Mouse (Mus musculus): ENCODE measurements at regions not wholly inside any gene's neighbourhood (a gene's known extent, or its start where the extent isn't known, plus 50 kb on each side); places are given as distances from the start of the nearest gene placed in this dataset.
A peak's percentile ranks its signal among the peaks of the same experiment; 100 is the strongest.

- no peak for DNase-seq (ENCODE audit: low read depth, low spot score)
Observed at GRCm38 (mm10) chr12:32489415-32490139, 111.1 kb downstream of the Ccdc71l start.

GRCm38 (mm10) chr12:32504196-32504595 is 125.7 kb downstream of the Ccdc71l start:
- DNase-seq (ENCODE audit: low read depth, low spot score) = no peak

GRCm38 (mm10) chr12:32508671-32509070 is 130.2 kb downstream of the Ccdc71l start:
- DNase-seq (ENCODE audit: low read depth, low spot score) = no peak

- no peak for DNase-seq (ENCODE audit: low read depth, low spot score)
Observed at GRCm38 (mm10) chr12:32525586-32525985, 147.1 kb downstream of the Ccdc71l start.

- DNase-seq (ENCODE audit: low read depth, low spot score) = no peak
Observed at GRCm38 (mm10) chr12:32531216-32531615, 152.7 kb downstream of the Ccdc71l start.

- DNase-seq (ENCODE audit: low read depth, low spot score) = no peak
Observed at GRCm38 (mm10) chr12:32533641-32534040, 155.1 kb downstream of the Ccdc71l start.

GRCm38 (mm10) chr12:32545466-32545865 is 167.0 kb downstream of the Ccdc71l start:
- DNase-seq (ENCODE audit: low read depth, low spot score) = no peak

GRCm38 (mm10) chr12:32546356-32546755 is 167.9 kb downstream of the Ccdc71l start:
- DNase-seq (ENCODE audit: low read depth, low spot score) = no peak

GRCm38 (mm10) chr12:32553793-32554192 is 175.3 kb downstream of the Ccdc71l start:
- DNase-seq (ENCODE audit: low read depth, low spot score) = no peak

GRCm38 (mm10) chr12:32567777-32568176 is 189.3 kb downstream of the Ccdc71l start:
- DNase-seq (ENCODE audit: low read depth, low spot score) = no peak

GRCm38 (mm10) chr12:32581304-32581703 is 202.8 kb downstream of the Ccdc71l start:
- no peak for DNase-seq (ENCODE audit: low read depth, low spot score)

GRCm38 (mm10) chr12:32602131-32602815 is 217.1 kb upstream of the Nampt start:
- no peak for DNase-seq (ENCODE audit: low read depth, low spot score)

GRCm38 (mm10) chr12:32605353-32605752 is 214.0 kb upstream of the Nampt start:
- no peak for DNase-seq (ENCODE audit: low read depth, low spot score)

- DNase-seq (ENCODE audit: low read depth, low spot score) = no peak
Observed at GRCm38 (mm10) chr12:32615000-32615399, 204.3 kb upstream of the Nampt start.

- no peak for DNase-seq (ENCODE audit: low read depth, low spot score)
Observed at GRCm38 (mm10) chr12:32616086-32616485, 203.3 kb upstream of the Nampt start.

- DNase-seq (ENCODE audit: low read depth, low spot score) = no peak
Observed at GRCm38 (mm10) chr12:32617031-32617430, 202.3 kb upstream of the Nampt start.

GRCm38 (mm10) chr12:32619830-32620229 is 199.5 kb upstream of the Nampt start:
- DNase-seq (ENCODE audit: low read depth, low spot score) = no peak

GRCm38 (mm10) chr12:32621739-32622138 is 197.6 kb upstream of the Nampt start:
- no peak for DNase-seq (ENCODE audit: low read depth, low spot score)

GRCm38 (mm10) chr12:32628552-32628951 is 190.8 kb upstream of the Nampt start:
- DNase-seq (ENCODE audit: low read depth, low spot score) = no peak

- no peak for DNase-seq (ENCODE audit: low read depth, low spot score)
Observed at GRCm38 (mm10) chr12:32632935-32633334, 186.4 kb upstream of the Nampt start.

- DNase-seq (ENCODE audit: low read depth, low spot score) = no peak
Observed at GRCm38 (mm10) chr12:32635055-32635454, 184.3 kb upstream of the Nampt start.

- peak; percentile 30 for DNase-seq (ENCODE audit: low read depth, low spot score)
Observed at GRCm38 (mm10) chr12:32637400-32638100, 181.8 kb upstream of the Nampt start.

- no peak for DNase-seq (ENCODE audit: low read depth, low spot score)
Observed at GRCm38 (mm10) chr12:32640591-32640990, 178.8 kb upstream of the Nampt start.

Measured in retina, adult 2 months (tissue).